Mouse (Mus musculus): ENCODE measurements around the gene Macrod2.

Macrod2 gene

GRCm38 (mm10) chr2:140790363-140790762, 395.3 kb downstream of the Macrod2 start:
- no peak for DNase-seq (ENCODE audit: low read depth, low spot score)

- no peak for DNase-seq (ENCODE audit: low read depth, low spot score)
These were observed 398.9 kb downstream of the Macrod2 start for GRCm38 (mm10) chr2:140793886-140794608.

- no peak for DNase-seq (ENCODE audit: low read depth, low spot score)
These were observed 416.6 kb downstream of the Macrod2 start for GRCm38 (mm10) chr2:140811693-140812092.

GRCm38 (mm10) chr2:140819391-140820120, 424.4 kb downstream of the Macrod2 start:
- DNase-seq (ENCODE audit: low read depth, low spot score): no peak

DNA sequence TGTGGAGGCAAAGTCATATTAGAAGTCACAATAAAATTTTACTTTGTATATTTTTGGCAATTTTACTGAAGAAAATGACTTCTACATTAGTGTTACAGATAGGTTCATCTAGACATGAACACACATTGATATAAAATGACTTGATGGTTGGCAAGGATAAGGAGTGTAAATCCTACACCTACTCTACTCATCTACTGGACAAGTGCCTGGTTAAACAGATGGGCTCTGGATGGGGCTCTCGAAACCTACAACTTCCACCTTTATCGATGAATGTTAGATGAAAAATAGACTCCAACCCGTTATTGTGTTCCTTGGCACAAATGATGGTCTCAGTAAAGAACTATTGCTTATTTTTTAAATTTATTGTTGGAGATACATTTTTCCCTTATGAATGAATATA, 427.3 kb downstream of the Macrod2 start:
- DNase-seq (ENCODE audit: low read depth, low spot score): no peak

DNA sequence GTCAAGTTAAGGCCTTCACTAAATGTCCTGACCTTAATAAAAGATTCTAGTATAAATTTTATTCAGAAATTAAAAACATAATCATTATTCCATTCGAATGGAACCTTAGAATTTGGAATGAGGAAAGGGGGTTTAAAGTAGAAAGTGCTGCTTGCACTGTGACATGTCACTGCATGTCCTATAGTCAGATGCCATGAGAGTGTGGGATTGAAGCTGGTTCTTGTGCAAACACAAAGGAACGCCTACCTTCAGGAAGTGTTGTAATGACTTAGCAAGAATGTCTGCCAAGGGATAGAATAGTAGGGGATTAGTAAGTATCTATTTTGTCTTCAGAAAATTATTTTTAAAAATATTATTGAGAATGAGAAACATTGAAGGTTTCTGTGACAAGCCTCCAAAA, 431.1 kb downstream of the Macrod2 start:
- no peak for DNase-seq (ENCODE audit: low read depth, low spot score)

DNA sequence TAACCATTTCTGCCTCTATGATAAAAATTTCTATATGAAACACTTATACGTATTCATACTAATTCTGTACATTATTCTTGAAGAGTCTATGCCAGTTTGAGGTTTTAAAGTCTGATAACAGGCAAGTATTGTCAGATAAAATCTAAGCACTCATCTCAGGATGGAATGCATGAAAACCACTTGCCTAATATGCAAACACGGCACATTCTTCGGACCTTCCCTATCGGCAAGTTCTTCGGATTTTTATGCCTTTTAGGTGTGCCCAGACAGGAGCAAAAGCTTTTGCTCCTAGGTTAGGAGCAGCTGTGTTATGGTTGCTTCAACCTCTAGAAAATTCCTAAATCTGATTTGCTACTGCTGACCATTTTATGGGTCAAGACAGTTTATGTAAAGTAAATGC, 433.8 kb downstream of the Macrod2 start:
- DNase-seq (ENCODE audit: low read depth, low spot score): no peak

- no peak for DNase-seq (ENCODE audit: low read depth, low spot score)
These were observed 435.0 kb downstream of the Macrod2 start for GRCm38 (mm10) chr2:140830086-140830485.

- DNase-seq (ENCODE audit: low read depth, low spot score): no peak
These were observed 444.3 kb downstream of the Macrod2 start for GRCm38 (mm10) chr2:140839371-140839770.

GRCm38 (mm10) chr2:140839880-140840279, 444.8 kb downstream of the Macrod2 start:
- DNase-seq (ENCODE audit: low read depth, low spot score): peak; percentile 5

GRCm38 (mm10) chr2:140844030-140844429, 448.9 kb downstream of the Macrod2 start:
- no peak for DNase-seq (ENCODE audit: low read depth, low spot score)

DNA sequence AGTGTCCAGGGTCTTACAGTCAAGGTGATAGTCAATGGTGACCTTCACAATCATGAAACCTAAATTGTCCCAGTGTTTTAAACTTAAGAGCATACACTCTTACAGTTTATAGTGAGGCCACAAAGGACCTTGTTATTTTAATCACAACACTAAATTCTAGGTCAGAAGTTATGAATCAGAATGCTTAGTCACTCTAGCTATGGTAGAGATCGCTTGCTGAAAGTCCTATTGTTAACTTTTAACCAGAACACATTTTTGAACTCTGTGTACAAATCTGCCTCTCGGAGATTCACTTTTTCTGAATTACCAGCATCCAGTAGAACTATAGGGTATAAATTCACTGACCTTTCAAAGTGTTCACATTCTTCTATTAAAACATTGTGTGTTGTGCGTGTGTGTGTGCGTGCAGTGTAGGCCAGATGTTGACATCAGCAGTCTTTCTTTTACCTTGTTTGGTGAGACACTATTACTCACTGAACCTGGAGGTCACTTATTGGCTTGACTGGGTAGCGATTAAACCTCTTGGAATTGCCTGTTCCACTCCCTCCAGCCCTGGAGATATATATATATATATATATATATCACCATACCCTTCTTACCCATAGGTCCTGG, 452.8 kb downstream of the Macrod2 start:
- DNase-seq (ENCODE audit: low read depth, low spot score): no peak

DNA sequence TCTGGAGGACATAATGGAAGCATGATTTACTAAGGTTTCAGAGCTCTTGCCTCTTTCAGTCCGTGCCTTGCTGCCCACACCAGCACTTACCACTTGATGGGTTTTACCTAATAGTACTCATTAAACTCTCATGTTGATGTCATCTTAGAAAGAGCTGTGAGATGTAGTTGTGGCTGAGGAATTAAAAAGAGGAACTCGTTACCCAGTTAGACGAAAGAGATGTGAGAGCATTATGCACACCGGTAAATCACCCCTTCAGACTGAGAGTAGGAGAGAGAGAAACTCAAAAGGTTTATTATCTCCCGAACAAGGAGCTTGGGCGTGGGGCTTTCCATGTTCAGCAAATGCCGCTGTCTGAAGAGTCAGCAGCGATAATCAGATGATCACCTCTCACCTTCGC, 458.4 kb downstream of the Macrod2 start:
- DNase-seq (ENCODE audit: low read depth, low spot score): no peak

DNA sequence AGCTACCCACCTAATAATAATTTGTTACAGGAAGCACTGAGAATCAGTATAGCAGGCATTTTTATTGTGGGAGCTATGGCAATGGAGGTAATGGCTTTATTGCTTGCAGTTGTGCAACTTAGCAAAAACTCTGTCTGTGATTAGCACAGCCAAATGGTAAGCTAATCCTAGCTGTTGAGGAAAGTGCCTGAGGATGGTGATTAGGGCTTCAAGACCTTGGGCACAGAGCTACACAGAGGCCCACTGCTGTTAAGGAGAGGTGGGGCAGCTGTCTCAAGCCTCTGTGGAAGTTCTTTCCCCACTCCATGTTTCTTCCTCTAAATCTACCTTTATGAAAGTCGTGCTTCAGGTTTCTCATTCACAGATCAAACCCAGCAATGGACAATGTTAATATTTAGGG, 466.2 kb downstream of the Macrod2 start:
- no peak for DNase-seq (ENCODE audit: low read depth, low spot score)

- no peak for DNase-seq (ENCODE audit: low read depth, low spot score)
These were observed 467.6 kb downstream of the Macrod2 start for GRCm38 (mm10) chr2:140862736-140863135.

- no peak for DNase-seq (ENCODE audit: low read depth, low spot score)
These were observed 470.5 kb downstream of the Macrod2 start for GRCm38 (mm10) chr2:140865636-140866035.

GRCm38 (mm10) chr2:140867116-140867515, 472.0 kb downstream of the Macrod2 start:
- DNase-seq (ENCODE audit: low read depth, low spot score): no peak

DNA sequence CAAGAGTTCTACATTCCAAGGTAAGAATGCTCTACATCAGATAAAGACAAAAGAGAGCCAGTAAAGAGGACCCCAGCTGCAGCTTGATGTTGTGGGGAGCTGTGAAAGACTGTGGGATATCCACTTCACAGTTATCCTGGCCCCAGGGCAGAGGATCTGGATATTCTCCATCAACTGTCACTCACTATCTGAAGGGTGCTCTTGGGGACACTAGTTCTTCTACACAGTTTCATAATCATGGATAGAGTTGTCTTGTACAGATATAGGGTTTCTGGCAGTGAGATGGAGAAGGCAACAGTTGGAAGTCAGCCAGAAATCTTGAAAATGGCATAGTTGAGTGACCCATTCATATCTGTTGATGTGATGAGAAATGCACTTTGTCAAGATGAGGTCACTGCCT, 490.1 kb downstream of the Macrod2 start:
- no peak for DNase-seq (ENCODE audit: low read depth, low spot score)

- no peak for DNase-seq (ENCODE audit: low read depth, low spot score)
These were observed 495.6 kb downstream of the Macrod2 start for GRCm38 (mm10) chr2:140890683-140891082.

DNA sequence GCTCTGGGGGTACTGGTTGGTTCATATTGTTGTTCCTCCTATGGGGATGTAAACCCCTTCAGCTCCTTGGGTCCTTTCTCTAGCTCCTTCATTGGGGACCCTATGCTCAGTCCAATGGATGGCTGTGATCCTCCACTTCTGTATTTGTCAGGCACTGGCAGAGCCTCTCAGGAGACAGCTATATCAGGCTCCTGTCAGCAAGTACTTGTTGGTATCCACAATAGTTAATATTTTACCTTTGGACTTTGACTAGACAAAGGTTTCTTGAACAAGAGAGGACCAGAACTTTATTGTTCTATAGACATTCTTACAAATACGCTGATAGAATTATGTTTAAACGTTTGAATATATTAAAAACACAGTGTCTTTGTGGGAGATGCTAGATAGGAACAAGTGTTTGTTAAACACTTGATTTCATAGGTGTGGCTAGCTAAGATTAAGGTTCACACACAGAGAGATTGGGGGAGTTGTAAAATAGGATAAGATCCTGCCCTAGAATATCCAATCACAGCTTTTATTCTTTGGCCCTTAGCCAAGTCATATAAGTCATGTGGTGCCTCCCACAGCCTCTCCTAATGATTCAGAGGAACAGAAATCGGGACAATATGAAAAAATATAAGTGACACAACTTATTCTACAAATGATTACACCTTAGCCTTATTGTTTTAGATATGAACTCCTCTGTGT, 501.4 kb downstream of the Macrod2 start:
- DNase-seq (ENCODE audit: low read depth, low spot score): no peak

- DNase-seq (ENCODE audit: low read depth, low spot score): no peak
These were observed 503.4 kb downstream of the Macrod2 start for GRCm38 (mm10) chr2:140898408-140898985.

DNA sequence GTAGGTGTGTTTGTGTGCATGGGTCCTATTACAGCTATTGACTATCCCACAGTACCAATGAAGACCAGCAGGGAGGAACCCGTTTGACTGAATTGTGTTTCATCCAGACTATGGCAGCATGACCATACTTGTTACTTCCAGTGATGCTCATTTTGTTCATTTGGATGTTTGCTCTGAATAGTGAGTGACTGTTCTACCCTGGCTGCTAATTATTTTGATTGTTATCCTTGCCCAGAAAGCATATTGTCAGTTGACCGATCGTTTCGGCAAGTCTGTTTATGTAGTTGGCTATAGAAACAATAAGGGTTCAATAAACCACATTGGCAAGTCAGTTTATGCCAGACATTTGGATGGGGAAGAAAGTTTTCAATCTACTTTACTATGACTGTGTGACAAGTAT, 510.2 kb downstream of the Macrod2 start:
- DNase-seq (ENCODE audit: low read depth, low spot score): no peak

All from retina, postnatal 7 days (tissue).